Mouse (Mus musculus) erythroid progenitor cell, adult 5-6 weeks (primary cell): ENCODE results near the gene Sall2. TPM values are rescaled to one million over a fixed set of nuclear protein-coding genes. Genes with fewer than 3 reads are reported as not detected.
A peak's percentile ranks its signal among the peaks of the same experiment; 100 is the strongest.
"Not testable (repeated sequence)": the region's sequence is repeated elsewhere in the genome, so short reads cannot be mapped to it uniquely, and the experiment has no call there.

Source experiments
- ATAC-seq: replicated peaks from 2 replicates; pipeline ENCODE4 v1.8.0; 2016; ENCODE audit warnings: moderate number of reproducible peaks, mild to moderate bottlenecking, moderate TSS enrichment, inconsistent platforms; ENCODE audit not compliant: poor library complexity, low FRiP score, severe bottlenecking
- total RNA-seq, 2 experiments: library from RNA; stranded (forward) in 1 of 2; stranded (reverse) in 1 of 2; fragments of 150-400 nt in 1 of 2; fragments of 186-747, 209-891 nt in 1 of 2; gene quantifications; 2 replicates each; pipeline versions ENCODE4 v1.2.3 to v1.2.4; 2015 to 2017; ENCODE audit warnings: low replicate concordance in 2 of 2

Sall2 gene
- total RNA-seq (2015; ENCODE audit: low replicate concordance) (1.1 TPM in 1 of 2 replicates, not detected in the other), total RNA-seq (2017; ENCODE audit: low replicate concordance) (0.13 and 0.30 TPM in 2 replicates)

DNA sequence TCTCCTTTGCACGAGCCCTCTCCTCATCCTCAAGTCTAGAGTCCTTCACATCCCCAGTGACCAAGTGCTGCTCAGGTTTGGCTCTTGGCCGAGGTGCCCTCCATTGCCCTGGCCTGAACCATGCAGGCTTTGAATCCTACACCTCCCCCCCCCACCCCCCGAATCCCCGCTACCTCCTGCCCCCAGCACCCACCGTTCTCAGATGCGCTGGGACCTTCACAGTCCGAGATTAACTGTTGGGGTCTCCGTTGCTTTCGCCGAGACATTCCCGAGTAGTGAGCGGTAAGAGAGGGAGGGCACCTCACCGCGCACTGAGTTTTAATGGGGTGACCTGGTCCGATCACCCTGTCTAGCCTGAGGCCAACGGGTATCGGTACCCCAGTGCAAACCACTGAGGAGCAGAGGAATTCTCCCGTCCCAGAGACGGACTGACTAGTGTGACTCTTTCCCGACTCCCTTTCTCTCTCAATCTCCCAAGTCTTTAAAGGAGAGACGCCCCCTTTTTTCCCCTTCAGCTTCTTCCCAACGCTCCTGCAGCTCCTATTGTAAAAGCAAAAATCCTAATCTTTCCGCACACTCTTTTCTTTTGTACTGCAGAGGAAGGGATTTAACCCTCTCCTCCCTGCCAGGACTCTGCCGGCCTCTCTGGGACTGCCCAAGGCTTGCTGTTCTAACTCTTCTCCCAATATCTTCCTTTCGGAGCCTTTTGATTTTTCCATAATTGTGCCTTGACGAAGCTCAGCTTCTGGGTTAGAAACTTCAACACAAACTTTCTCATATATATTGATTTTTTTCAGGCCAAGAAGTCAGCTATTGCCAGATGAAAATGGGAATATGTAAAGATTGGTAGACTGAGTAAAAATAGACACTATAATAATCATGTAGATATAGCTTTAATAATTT lies at the start of gene Sall2:
Sall2 (minus strand) TSS at position 853 of the 903 bp plus-strand sequence.
- no peak for ATAC-seq

DNA sequence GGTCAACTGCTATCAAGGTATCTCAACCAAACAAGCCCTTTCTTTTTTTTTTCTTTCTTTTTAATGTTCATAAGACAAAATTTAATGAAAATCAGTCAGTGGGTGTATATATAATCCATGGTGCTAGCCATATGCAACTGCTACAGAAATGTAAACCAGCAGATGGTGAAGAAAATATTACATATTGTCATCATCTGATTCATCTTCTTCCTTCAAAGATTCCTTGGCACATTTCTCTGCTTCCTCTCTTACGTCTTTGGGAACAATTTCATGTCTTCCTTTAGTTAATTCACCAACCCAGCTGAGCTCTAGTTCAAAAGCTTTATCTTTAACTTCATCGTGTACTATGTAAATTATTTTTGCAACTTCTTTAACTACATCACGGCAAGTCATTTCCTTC lies 40.2 kb upstream of the Sall2 start:
- no peak for ATAC-seq

DNA sequence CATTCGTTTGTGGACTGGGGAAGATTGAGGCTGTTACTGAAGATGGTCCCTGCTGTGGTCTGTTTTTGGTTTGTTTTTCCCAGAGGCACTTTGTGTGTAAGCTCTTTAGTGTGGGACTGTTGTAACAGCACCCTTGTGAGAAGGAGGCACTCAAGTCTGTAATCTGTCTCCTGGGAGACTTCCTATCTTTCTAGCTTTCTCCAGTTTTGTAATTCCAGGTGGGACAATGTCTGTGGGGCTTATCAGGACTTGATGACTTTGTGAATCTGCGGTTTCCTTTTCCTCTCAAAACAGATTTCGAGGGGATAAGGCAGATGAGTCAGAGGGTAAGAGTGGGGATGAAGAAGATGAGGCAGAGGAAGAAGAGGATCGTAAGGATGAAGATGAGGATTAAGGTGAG lies 27.7 kb upstream of the Sall2 start, which contains the start of gene Olfr1513:
Olfr1513 (minus strand) TSS at position 101 of the 400 bp plus-strand sequence.
- no peak for ATAC-seq

DNA sequence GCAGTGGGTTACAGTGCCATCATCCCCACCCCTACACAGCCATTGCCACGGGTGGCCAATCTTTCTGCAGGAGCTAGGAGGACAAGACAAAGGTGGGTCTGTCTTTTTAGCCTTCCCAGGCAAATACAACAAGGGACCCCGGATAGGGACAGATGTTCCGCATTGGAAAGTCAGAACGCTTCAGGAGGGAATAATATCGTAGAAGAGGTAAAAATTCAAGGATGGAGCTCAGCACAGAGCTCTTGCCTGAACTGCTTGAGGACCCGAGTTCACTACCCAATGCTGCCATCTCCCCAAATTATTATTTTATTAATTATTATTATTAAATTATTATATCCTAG lies 10.9 kb upstream of the Sall2 start:
- ATAC-seq: no peak

DNA sequence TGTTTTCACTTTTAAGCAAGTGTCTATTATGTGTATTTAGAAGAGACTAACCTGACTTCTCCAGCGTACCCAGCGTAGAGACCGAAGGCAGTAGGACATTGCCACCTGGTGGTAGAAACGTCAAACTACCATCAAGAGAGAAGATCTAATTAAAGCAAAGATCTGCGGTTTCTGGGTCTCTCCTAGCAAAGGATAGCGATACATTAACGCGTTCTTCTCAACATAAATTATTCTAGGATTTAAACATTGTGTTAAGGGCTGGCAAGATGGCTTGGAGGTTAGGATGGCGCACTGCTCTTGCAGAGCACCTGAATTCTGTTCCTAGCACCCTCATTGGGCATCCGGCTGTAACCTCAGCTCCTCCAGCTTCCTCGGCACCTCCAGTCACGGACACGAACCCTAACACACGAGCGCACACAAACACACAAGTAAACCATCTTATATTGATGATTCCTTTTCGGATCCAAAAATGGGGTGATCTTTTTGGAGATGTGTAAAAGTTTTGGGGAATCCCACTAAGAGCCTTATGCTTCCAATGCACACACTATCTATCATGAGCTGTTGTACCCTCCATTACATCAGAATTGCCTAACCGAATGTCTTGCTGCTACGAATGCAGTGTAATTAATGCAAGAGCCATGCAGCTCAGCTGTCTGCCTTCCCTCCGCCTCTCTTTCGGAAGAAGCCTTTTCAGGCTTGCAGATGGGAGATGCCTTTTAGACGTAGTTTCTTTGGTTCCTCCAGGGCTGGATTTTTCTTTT lies 10.4 kb upstream of the Sall2 start:
- peak; percentile 70 for ATAC-seq

DNA sequence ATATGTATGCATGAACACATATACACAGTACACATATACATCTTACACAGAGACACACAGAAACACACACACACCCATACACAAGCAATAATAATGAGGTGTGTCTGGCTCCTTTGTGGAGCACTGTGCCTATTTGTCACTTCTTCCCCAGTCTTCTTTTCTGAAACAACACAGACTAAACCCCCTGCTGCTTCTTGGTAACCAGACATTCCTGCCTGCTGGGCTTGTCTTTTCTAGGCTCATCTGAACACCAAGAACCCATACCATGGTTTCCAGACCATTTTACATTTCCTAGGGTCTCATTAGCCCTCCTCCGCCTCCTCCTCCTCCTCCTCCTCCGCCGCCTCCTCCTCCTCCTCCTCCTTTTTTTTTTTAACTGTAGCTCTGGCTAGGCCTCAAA lies 3.6 kb upstream of the Sall2 start:
- ATAC-seq: no peak

DNA sequence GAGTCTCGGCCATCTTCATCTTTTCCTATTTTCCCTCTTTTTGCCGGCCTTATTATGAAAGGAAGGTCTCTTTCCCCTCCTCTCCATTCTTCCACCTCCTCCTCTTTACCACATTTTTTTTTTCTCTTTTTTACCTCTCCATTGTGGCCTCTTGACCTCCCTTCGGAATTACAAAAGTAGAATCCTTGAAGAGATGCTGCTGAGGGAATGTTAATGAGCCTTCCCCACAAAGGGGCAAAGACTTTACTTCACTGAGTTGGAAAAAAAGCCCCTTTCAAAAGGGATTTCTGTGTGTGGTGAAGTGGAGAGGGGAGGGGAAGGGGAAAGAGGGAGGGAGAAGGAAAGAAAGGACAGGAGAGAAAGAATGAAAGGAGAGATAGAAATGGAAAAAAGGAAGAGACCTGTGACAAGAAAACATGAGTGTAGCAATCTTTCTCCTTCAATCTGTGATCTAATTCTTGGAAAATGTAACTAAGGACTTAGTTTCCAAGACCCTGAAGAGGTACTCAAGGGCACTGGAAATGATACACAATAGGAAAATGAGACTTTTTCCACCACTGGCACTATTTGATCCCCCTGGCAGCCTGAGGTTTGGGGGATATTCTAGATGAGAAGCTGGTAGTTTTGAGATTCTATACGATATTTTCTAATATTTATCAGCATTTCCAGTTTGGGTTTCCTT lies 2.6 kb upstream of the Sall2 start:
- ATAC-seq: no peak

DNA sequence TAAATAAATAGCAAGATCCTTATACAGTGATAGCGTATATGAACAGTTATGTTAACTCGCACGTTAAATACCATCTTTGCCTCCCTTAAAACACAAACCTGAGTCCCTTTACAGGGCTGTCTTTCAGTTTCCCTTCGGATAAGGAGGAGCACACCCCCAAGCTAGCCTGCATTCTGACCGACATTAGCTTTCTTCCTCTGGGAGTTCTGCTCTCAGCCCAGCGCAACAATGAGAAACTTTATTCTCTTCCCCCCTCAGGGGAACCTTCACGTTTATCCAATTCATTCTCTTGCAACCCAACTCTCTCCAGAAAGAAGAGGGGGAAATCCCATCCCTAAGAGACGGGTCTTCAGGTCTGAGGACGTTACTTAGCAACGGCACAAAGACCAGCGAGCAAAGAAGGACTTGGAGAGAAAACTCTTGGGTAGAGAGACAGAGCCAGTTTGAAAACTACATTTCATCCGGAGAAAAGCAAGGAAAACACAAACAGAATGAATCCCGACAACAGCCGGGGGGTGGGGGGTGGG lies 1.1 kb downstream of the Sall2 start:
- no peak for ATAC-seq

DNA sequence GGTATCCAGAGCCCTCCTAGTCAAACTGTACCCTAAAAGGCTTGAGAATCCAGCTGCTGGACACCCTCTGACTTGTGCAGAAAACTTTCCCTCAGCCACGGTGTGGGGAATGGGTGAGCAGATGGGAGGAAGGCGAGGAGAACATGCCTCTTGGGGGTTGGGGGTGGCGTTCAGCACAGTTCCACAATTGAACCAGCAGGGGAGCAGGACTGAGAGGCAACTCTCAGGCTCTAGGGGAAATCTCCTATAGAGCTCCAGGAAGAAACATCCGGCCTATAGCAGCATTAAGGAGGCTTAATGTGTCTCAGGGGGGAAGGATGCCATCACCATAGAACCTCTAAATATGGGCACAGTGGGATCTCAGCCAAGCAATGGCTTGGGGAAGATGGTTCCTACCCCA lies 2.7 kb downstream of the Sall2 start:
- no peak for ATAC-seq

DNA sequence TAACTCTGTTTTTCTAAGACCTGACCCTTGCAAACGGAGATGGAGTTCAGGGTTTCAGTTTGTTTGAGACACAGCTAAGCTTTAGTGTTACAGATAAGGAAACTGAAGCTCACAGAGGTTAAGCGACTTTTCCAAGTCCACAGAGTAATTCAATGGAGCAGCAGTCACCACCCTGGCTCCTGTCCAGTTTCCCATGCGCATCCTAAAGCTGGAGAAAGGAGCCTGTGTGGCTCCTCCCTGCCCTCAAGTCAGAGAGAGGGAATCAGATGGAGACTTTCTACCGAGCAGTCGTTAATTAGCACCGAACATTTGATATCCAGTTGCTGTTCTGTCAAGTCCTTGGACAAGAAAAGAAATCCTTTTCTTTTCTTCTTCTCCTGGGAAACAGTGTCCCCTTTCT lies 9.2 kb downstream of the Sall2 start:
- no peak for ATAC-seq

DNA sequence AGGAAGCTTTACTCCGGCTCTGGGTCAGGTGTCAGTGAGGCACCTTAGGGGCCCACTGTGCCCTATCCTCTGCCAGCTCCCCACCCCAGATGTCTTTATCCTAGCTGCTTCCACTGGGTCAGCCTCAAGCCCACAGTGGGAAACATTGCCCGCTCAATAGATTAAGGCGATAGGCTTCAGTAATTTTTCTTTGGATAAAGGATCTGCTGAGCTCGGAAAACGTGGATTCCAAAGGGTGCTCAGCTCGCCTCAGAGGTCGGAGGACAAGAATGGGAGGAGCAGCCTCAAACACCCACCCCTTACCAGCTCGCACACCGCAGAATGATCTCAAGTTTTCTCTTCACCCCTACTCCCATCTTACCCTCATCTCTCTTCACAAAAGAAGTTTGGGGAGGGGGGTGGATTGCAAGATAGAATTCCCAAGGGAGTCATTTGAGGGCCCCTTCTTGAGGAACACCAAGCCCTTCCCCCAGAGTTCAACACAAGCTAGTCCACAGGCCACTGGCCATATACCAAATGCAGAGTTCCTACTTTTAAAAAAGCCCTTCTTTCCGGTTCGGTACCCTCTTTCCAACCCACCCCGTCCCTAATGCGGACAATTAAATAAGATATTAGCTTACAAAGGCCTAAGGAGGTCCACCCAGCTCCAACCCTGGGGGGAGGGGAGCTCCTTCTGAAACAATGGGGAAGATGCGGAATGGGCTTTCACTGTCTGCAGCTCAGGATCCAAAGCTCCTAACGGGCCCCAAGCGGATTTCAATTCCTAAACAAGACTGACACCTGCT lies 11.9 kb downstream of the Sall2 start:
- ATAC-seq: no peak

DNA sequence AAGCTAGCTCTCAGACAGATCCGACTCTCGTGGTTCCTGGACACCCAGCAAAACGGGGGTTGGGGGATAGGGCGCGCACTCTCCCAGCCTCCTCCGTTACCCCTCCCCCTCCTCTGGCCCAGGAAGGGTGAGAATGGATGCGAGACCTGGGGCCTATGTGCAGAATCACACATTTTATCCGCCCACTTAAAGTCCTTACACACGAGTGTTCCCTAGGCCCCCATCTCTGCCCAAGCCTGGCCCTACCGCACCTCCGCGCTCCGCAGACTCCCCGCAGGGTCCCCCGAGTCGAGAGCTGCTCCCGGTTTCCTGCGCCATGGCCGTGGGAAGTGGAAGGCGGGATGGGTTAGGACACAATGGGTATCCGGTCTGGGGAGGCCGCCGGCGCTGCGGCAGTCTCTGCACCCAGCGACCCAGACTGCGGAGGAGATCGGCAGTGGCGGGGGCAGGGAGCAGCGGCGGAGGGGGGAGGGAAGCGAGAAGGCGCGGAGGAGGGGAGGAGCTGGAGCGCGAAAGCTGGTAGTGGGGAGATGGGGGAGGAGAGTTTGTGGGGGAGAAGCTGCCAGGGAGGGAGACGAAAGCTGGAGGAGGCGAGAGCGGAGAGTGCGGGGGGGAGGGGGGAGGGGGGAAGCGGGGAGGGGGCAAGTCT lies 12.6 kb downstream of the Sall2 start:
- no peak for ATAC-seq

DNA sequence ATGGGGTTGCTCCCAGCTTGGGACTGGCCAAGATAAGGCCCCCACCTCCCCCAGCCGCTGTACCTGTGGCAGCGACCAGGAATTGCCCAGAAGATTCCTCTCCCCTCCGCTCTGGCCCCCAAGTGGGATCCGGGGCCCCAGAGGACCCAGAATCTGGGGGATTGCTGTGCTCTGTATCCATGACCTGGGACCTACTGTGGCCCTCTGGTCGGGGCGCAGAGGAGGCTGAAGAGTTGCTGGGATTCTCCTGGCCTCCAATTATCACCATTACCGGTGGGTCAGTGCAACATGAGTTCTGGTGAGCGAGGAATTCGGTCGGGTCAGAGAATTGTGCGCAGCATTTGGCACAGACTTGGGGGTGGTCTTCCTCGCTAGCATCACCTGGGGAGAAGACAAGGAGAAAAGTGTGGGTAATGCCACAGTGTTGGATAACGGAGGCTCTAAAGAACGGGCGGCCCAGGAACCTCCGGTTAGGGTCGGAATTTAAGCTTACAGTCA lies 13.2 kb downstream of the Sall2 start:
- ATAC-seq: no peak

DNA sequence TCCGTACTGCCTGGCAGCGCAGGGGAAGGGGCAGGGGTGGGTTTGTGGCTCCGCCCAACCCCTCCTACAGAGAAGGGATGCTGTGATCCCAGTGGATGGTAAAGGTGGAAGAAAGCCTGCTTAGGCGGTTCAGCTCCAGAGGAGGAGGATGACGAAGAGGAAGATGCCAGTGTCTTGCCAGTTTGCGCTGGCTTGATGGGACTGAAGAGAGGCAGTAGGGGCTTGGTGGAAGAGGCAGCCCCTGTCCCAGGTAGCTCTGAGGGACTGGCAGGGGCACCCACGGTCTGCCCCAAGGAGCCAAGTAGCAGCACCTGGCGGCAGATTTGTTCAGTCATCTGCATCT lies 13.8 kb downstream of the Sall2 start:
- no peak for ATAC-seq

DNA sequence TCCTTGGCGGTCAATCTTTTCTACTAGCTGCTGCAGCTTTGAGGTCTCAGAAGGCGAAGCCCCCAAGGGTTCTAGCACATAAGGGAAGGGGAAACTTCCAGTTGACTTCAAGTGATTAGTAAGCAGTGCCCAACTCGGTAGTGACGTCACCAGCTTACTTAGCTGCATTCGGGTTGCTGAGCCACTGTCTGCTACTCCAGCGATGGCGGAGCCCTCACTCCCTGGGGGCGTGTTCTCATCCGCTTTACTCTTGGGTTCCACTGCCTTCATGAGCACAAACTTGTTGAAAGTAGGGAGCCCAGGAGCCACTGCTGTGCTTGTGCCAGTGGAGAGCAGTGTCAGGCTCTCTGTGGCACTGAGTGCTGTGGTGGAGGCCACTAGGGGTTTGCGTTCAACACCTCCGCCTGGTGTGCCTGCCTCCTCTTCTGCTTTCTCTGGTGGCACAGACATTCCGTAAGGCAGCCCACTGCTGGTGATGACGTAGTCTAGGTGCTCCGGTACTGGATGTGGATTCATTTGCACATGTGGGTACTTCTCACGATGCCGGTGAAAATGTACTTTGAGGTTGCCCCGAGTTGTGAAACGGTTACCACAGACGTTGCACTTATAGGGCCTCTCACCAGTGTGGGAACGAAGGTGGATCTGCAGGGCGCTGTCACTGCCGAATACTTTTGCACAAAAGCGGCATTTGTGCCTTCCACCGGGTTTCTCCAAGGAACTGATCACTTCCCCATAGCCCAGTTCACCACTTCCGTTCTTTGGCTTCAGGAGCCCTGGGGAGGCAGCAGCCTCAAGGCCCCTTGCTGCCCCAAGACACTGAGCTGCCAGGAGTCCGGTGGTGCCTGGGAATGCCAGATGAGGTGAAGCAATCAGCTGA lies 14.4 kb downstream of the Sall2 start:
- no peak for ATAC-seq

DNA sequence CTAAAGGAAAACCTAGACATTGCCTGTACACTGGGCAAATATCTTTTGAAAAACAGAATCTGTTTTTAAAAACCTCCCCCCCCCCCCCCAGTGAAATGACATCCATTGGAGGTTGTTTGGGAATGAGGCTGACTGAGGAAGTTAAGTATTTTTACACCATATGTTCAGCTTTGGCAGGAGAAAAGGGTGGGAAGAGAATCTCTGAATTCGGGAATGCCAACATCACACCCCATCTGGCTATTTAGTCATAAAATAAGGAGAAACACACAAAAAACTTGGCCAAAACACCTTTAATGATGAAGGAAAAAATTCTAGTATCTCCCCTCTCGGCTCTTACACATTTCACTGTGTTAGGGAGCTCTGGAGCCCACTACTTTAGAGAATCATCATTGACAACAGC lies 17.7 kb downstream of the Sall2 start:
- ATAC-seq: no peak

DNA sequence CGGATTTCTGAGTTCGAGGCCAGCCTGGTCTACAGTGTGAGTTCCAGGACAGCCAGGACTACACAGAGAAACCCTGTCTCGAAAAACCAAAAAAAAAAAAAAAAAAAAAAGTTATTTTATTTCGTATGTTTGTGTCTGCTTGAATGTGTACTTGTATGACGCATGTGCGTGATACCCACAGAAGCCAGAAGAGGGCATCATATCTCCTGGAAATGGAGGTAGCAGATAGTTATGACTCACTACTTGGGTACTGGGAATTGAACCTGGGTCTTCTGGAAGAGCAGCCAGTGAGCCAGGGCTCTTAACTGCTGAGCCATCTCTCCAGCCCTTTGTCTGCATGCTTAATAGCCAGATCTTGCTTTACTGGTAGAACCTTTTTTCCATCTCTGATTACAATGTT lies 18.2 kb downstream of the Sall2 start:
- ATAC-seq: not testable (repeated sequence)

DNA sequence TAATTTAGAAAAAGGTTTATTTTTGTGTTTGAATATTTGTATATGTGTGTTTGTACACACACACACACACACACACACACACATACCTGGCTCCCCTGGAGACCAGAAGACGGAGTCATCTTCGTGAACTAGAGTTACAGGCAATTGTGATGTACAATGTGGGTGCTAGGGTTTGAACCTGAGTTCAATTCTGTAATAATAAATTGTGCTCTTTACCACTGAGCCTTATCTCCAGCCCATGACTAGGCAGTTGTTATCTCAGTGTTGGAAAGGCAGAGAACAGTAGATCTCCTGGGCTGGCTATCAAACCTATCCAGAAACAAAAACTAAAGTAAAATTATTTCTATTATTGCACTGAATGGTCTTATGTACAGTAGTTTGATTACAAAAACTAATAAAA lies 22.5 kb downstream of the Sall2 start:
- no peak for ATAC-seq
